Mouse (Mus musculus) thymus, postnatal 0 days (tissue): ENCODE data around the gene Ttll8. TPM values are rescaled to one million over a fixed set of nuclear protein-coding genes. Genes with fewer than 3 reads are reported as not detected.

Experiments used
- DNase-seq: peaks from one replicate; pipeline ENCODE4 v3.0.0-alpha.2; 2015; ENCODE audit warnings: low spot score
- polyA plus RNA-seq: library from polyadenylated mRNA; unstranded; fragments of >200 nt; fragmentation: Nextera tagmentation; extraction: Ambion mirVana; gene quantifications from 2 replicates; pipeline ENCODE4 v1.2.1, GENCODE M21; 2015

Ttll8 gene
- not detected in 2 replicates for polyA plus RNA-seq

DNA sequence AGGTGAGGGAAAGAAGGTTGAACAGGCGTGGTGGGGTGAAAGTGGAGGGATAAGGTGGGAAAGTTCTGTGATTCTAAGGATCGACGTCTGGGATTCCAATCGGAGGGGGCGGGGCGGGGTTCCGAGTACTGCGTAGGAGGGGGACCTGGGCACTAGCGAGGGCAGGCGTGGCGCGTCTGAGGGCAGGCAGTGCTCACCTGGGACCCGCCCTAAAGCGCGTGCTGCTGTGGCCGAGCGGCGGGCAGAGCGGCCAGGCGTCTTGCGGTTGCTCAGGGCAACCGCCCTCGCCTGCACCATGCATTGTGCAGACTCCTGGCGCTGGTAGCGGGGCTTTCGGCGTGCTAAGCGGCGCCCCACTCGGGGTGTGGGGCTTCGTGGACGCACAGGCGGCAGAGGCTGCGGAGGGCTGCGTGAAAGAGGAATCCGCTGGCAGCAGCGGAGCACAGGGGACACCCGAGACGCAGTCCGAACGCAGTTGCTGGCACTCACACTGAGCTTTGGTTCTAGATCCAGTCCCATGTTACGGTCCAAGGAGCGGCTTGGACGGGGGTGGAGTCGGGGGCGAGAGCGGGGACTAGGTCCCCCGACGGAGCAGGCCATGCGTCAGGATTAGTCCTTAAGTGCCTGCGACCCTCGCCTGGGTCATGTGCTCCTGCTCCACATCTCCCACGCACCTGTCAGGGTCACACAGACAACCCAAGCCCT is at the start of gene Ttll8:
TSS of gene Ttll8 (minus strand) at position 51 of the 705 bp plus-strand sequence.
- DNase-seq = no peak

DNA sequence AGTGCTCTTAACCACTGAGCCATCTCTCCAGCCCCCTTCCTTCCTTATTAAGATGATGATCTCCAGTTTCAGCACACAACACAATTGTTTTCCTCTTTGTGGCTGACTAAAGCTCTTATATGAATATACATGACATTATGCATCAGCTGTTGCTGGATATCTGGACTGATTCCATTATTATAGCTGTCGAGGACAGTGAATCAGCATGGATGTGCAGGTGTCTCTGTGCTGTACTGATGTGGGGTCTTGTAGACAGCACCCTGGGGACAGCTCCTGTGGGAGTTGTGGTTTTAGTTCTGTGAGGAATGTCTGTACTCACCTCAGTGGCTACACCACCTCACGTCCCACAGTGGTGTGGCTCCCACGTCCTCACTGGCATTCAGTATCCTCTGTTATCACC is 47.0 kb upstream of the Ttll8 start:
- DNase-seq = no peak

DNA sequence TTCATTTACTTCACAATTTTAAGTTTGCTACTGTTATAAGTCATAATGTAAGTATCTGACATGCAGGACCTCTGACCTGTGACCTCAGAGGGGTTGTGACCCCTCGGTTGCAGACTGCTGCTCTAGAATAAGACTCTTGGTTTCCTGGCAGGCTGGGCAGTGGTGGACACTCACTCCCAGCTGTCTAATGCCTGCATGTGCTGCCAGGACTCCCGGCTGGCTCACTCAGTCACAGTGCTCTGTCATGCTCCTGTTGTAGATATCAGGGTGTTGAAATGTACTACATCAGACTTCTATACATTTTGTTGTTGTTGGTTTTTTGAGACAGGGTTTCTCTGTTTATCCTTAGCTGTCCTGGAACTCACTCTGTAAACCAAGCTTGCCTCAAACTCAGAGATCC is 46.1 kb upstream of the Ttll8 start:
- no peak for DNase-seq

DNA sequence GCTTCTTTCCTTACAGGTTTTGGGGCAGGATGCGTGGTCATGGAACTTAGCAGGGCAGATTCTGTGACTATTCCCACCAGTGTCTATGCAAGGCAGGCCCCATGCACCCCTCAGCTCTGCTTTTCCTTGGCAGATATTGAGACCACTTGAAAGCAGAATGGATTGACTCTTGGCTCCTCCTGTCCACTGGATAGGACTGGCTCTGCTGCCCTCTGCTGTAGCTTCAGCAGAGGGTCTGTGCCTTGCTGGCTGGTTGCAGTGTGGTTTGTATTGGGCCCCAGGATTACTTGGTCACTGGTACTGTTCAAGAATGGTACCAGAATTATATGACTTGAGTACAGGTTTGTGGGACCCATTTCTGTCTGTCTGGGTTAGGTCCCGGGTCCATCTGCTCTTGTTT is 44.9 kb upstream of the Ttll8 start:
- no peak for DNase-seq

DNA sequence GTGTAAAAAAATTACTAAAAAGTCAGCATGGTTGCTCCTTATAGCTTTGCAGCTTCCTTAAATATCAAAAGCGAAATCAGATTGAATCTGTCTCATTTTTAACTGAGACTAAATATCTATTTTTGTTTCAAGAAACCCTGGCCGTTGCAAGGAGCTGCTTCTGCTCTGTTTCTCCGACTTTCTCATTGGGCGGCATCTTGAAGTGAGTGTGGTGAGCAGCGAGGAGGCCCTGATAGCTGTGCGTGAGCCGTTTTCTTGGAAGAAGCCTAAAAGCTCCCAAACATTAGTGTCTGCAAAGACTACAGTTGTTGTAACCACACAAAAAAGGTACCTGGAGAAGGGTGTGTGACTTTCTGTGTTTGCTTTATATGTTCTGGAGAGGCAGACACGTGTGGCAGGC is 44.4 kb upstream of the Ttll8 start:
- no peak for DNase-seq

DNA sequence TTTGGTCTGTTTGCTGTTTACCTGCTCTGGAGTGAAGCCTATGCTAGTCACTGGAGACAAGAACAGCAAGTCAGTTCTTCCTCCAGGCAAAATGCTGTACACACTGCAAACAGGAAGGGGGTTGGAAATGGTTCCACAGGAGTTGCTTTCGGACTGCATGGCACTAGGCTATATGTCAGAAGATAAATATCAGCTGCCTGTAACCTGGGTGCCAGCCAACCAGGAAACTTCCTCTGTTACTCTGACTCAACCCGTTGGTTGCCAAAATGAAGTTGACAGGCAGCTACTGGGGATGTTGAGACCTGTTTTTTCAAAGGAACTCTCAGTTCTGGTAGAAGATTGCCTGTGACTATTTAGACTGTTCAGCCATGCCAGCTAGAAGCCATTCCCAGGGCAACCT is 35.0 kb upstream of the Ttll8 start:
- no peak for DNase-seq

DNA sequence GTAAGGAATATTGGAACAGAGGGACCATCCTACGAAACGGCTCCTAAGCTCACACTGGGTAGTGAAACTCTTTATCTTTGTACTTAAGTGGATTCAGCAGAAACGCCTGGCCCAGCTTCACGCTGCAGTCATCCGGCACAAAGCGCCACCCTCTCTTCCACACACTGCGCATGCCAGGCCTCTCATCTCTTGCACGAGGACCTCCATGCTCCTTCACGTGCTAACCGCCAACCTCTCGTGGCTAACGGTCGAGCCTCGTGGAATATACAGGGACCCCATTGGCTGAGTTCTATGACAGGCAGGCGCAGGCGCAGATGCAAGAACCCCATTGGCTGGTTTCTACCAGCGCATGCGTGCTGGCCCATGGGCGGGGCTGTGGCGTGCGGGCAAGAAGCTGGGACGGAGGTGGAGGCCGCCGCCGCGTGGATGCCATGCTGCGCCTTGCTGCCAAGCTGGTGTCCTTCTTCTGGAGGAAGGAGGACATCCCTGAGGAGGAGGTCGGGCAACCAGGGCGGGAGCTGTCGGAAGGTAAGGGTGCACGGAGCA is 28.4 kb upstream of the Ttll8 start, which contains the start of gene Mov10l1:
TSS of gene Mov10l1 (plus strand) at position 376 of the 546 bp plus-strand sequence.
- DNase-seq = no peak

DNA sequence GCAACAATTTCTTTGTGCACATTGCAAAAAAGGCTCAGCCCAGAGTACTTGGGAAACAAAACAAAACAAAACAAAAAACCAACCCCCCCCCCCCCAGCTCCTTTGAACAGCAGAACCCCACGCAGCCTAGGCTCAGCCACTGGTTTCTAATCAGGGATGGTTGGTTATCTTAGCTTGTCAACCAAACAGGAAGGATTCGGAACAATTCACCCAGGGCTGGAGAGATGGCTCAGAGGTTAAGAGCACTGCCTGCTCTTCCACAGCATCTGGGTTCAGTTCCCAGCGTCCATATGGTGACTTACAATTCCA is 24.9 kb upstream of the Ttll8 start:
- DNase-seq = no peak

DNA sequence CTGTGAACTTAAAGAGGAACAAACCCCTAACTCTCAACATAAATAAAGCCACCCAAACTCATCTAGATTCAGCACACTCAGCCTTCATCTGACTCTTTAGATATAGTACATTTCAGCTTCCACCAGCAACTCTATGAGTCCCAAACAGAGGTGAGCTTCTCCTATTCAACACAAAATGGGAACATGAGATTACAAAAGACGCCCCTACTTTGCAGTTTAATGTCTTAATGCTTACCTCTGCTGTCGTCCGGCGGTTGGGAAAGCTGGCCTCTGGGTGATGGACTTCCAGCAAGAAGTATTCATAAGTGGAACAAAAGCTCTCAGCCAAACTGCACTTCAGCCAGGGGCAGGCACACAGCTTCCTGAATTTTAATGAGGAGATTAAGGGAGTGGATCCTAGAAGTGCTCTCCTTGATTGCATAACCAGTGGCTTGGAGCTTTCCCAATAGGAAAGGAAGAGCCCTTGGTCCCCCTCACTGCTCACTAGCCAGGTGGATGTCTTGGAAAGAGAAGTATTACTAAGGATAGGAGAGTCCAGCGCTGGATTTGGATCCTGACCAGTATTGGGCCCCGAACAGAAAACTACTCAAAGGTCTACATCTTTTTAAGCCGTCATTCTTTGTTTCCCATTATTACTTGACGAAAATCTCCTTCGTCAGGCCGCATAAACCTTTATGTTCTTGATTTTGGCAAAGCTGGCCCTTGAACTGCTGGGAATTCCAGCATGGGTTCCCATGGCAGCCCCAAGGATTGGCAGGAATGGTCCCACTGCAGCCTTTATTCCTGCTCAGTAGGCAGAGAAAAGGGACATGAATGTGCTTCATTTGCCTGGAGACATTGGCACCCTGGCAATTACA is 24.3 kb upstream of the Ttll8 start, which contains the start of gene Mlc1:
TSS of gene Mlc1 (minus strand) at position 727 of the 857 bp plus-strand sequence.
- no peak for DNase-seq

DNA sequence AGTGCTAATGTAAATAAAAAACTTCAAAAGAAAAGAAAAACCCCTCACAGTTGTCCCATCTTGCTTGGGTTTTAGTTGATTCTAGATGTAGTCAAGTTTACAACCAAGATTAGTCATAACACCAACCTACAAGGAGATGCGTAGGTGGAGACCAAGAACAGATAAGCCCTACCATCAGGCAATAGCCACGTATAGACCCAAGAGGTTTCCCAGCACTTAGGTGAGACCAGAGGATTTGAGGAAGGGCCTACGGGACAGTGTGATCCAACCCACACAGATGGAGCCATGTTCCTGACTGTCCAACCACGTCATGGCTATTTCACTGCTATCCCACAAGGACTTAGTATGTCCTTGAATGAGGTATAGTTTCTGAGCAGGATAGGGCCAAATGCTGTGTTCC is 18.1 kb upstream of the Ttll8 start:
- DNase-seq = no peak

DNA sequence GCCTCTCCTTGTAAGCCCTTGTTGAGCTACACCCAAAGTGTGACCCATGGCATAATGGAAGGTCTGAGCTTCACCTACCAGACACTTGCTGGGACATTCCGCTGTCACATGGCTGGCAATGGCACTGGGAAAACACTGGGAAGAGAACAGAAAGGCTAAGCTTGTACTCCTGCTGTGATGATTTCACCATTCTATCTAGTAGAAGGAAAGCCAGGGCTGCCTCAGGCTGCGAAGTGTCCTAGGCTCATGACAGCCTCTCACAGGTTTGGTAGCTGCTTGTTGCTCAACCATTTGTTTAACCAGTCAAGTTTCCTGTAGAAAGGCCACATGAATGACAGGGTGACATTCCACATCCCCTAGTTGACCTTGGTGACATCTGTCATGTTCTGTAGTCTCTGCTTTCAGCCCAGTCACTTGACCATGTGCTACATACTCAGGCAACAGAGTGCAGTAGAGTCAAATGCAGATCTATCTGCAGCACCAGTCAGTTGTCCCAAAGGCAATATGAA is 9.9 kb upstream of the Ttll8 start:
- no peak for DNase-seq

DNA sequence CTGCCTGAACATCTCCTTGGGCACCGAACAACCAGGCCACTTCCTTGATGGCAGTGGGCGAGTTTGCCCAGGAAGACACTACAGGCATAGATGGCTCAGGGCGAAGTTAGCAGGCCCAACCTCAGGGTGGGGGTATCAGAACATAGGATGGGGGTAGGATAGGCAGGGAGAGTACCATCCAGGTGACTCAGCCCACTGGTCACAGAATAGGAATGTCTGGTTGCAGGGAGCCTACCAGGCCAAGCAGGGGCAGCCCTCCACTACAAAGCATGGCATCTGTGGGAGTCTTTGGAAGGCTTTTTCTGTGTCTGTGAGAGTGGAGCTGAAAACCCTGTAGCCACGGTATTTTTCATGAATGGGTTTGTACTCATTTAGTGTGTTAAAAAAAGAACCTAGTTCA is 3.3 kb upstream of the Ttll8 start:
- no peak for DNase-seq

DNA sequence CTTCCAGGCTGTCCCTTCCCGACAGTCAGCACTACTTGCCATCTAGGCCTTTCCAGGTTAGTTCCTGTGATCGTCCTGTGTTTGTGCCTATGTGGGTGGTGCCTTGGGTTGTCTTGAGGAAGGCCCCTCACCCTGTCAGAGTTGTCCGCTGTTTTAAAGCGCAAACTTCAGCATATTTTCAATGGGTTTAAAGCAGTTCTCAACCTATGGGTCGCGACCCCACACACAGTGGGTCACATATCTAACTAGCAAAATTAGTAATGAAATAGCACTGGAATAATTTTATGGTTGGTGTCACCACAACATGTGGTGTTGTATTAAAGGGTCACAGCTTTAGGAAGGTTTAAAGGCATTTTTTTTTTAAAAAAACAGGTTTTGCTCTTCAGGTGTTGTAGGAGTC is 1.1 kb upstream of the Ttll8 start:
- no peak for DNase-seq

DNA sequence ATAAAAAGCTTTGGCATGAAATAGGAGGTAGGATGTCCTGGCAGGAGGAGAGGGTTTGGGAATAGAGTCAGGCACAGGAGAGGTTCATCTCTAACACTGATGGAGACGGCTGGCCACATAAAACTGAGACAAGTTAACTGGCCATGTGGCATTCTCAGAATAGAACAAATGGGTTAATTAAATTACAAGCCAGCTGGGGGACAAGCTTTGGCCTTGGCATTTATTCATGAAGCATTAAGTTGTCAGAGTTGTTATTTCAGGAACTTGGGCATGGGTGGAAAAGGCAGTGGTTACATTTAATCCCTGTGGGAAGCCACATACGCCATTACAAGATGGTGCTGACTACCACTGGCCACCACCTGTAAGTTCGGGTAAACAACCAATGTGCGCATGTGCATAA is 3.0 kb downstream of the Ttll8 start:
- DNase-seq = no peak

DNA sequence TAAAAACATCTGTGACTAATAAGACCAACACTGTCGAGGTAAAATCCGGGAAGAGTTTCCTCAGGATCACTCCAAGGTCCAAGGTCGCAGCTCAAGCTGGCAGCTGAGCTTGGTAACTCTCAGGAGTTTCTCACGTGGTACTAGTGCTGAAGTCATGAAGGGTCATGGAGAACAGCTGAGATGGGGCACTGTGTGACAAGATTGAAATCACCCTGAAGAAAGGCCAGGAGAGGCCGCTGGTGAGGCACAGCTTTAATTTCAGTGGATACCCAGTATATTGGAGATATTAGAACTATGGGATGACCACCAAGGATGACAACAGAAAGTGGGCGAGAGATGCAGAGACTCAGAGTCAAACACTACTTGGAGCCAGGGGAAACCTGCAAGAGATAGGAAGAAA is 7.4 kb downstream of the Ttll8 start:
- DNase-seq = no peak

DNA sequence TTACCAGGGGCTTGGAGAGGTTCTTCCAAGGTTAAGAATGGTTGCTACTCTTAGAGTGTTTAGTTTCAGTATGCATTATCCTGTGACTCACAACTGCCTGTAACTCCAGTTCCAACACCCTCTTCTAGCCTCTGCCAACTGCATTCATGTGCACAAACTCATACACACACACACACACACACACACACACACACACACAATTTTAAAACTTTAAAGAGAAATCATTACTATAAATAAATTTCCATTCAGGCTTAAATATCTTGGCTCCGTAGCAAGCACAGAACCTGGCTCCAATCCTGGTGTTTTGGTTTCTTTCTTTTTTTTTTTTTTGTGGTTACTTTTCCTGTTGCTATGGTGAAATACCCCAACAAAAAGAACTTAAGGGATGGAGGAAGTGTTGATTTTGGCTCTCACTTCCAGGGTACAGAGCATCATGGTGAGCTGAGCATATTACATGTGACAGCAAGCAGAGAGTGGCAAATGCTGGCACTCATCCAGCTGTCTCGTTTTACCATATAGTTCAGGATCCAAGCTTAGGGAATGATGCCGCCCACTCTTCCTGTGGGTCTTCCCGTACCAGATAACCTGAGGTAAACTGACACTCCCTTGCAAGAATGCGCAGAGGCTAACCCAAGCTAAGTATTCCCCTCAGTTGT is 10.2 kb downstream of the Ttll8 start:
- no peak for DNase-seq

DNA sequence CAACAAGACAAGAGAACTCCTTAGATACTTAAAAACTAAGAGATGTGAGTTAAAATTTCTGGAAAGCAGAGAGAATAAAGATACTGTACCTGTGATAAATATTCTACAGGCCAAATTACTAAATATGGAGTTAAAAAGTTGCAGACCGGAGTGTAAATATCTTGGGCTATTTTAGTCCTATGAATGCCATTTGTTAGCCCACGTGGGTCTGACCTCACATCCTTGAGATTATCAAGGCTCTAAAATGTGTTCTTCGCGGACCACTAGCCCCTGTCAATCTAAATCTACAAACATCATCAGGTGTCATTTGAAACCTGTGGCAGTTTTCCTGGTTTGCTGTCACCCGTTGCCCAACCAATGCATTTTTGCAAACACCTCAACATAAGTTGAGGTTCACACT is 11.4 kb downstream of the Ttll8 start:
- no peak for DNase-seq

DNA sequence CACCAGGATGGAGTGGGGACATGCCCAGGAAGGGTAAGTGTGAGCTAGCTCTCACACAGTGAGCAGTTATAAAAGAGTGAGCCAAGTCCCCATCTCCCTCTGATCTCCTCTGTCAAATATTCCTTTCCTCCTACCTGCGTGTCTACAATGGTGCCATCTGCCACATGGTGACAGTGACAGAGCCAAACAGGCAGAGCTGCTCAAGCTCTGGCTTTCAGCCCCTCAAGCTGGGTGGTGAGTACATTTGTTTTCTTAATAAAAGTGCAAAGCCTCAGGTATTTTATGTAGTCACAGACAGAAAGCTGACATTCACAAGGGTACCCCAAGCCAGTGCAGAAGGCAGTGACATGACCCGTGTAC is 16.9 kb downstream of the Ttll8 start:
- no peak for DNase-seq

DNA sequence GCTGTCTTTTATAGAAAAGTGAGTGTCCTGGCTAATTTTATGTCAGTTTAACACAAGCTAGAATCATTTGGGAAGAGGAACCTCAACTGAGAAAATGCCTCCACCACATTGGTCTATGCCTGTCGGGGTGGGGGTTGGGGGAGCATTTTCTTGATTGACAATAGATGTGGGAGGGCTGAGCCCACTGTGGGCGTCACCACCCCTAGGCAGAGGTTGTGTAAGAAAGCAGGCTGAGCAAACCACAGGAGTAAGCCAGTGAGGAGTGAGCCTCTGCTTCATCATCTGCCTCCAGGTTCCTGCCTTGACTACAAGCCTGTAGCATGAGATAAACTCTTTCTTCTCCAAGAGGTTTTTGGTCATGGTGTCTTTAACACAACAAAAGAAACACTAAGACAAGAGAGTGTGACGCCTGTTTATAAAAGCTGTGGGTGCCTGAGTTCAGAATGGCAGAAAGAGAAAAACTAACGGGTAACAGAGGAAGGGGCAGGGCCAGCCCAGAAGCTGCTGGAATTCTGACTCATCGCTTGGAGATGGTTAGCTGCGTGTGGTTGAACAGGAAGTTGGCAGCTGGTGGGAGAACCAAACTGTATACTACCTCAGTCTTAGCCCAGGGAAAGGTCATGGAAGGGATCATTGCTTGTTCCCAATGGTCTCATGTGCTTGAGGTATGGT is 17.5 kb downstream of the Ttll8 start:
- DNase-seq = no peak

DNA sequence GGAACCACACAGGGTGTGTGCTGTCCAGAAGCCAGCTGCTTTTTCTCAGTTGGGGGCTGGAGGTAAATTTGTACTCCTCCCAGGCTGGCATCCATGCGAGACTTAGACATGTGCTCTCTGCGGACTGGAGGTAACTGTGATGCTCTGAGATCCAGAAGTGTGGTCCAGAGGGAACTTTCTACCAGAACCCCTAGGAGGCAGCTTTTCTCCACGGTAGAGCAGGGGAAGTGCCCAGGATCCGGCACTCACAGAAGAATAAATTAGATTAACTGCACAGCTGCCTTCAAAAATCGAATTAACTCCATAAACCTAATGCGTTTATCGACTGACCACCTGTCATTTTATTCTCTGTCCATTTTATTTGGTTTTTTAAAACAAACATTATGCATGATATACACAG is 20.1 kb downstream of the Ttll8 start:
- no peak for DNase-seq

DNA sequence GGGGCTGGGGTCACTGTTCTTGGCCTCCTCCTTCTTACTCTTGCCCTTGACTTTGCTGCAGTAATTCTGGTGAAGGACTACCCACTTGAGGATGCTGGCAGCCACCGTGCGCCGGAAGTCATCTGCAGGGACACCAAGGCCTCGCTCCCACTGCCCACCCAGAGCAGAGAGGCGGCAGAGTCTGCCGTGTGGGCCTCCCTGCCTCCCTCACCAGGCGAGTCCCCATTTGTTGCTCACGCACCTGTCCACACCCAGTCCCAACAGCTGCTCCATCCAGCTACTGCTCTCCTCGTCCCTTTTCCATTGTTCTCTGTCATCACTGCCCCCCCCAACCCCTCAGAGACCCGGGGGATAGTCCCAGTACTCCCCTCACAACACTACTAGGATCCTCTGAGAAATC is 21.6 kb downstream of the Ttll8 start:
- DNase-seq = no peak

DNA sequence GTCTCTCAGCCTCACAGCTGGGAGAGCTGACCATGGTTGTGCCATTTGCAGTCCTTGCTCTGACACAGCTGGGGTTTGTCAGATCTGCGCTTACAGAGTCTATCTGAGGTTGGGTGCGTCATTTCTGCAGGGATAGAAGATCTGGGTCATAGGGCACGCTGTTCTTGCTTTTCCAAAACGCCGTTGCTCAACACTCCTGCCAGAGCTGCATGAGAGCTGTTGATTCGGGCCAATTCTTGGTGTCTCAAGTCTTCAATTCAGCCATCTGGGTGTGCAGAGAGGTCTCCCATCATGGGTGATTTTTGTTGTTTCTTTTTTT is 32.3 kb downstream of the Ttll8 start:
- DNase-seq = no peak
